Mouse (Mus musculus) limb, embryonic 11.5 days (tissue): ENCODE data around the gene Zfp768. TPM values are rescaled to one million over a fixed set of nuclear protein-coding genes. Genes with fewer than 3 reads are reported as not detected.

Experiments used
- ATAC-seq: fragments of 200-750 bp; cut with Nextera tagmentation; 2 replicates; pipeline ENCODE4 v1.8.0; 2017; ENCODE audit warnings: low read depth; ENCODE audit not compliant: insufficient number of reproducible peaks, low FRiP score, low TSS enrichment
- DNase-seq: peaks from one replicate; pipeline ENCODE4 v3.0.0-alpha.2; 2015; ENCODE audit warnings: low spot score
- H3K27ac ChIP-seq: fragments of 300-500 bp; sonication (generic); replicated peaks from 2 replicates; pipeline ENCODE4 v1.5.1; 2014; ENCODE audit warnings: low read depth, mild to moderate bottlenecking, low read length
- H3K27me3 ChIP-seq: fragments of 300-500 bp; sonication (generic); 2 replicates; pipeline ENCODE4 v1.6.1; 2014; ENCODE audit warnings: mild to moderate bottlenecking, low read length, mixed read lengths; ENCODE audit not compliant: control insufficient read depth, insufficient read depth
- H3K36me3 ChIP-seq: fragments of 300-500 bp; sonication (generic); 2 replicates; pipeline ENCODE4 v1.6.1; 2014; ENCODE audit warnings: mild to moderate bottlenecking, low read length, moderate library complexity, mixed read lengths; ENCODE audit not compliant: control insufficient read depth, insufficient read depth
- H3K4me1 ChIP-seq: fragments of 300-500 bp; sonication (generic); 2 replicates; pipeline ENCODE4 v1.6.1; 2014; ENCODE audit warnings: low read length, mixed read lengths; ENCODE audit not compliant: control insufficient read depth, insufficient read depth
- H3K4me2 ChIP-seq: fragments of 300-500 bp; sonication (generic); 2 replicates; pipeline ENCODE4 v1.6.1; 2014; ENCODE audit warnings: low read depth, mild to moderate bottlenecking, moderate library complexity; ENCODE audit not compliant: severe bottlenecking
- H3K4me3 ChIP-seq: fragments of 300-500 bp; sonication (generic); 2 replicates; pipeline ENCODE4 v1.5.1; 2014; ENCODE audit warnings: low read depth, low read length
- H3K9ac ChIP-seq: fragments of 300-500 bp; sonication (generic); 2 replicates; pipeline ENCODE4 v1.6.1; 2014; ENCODE audit warnings: mild to moderate bottlenecking, low read length
- H3K9me3 ChIP-seq: fragments of 300-500 bp; sonication (generic); 2 replicates; pipeline ENCODE4 v1.6.1; 2016; ENCODE audit warnings: low read length; ENCODE audit not compliant: control insufficient read depth
- WGBS: fragments of 180-500 bp; shearing (Covaris S2); extraction: QIAGEN DNeasy Blood & Tissue Kit; methylation state at CpG from one replicate; pipeline ENCODE4 v1.1.7; 2014; 5-methylcytosine and 5-hydroxymethylcytosine counted together
- polyA plus RNA-seq: library from polyadenylated mRNA; unstranded; fragments of >200 nt; fragmentation: Nextera tagmentation; extraction: Ambion mirVana; gene quantifications from 2 replicates; pipeline ENCODE4 v1.2.1, GENCODE M21; 2014

The Zfp768 gene
- polyA plus RNA-seq, 1 experiment from 2014 or later, result 6.0 TPM

DNA sequence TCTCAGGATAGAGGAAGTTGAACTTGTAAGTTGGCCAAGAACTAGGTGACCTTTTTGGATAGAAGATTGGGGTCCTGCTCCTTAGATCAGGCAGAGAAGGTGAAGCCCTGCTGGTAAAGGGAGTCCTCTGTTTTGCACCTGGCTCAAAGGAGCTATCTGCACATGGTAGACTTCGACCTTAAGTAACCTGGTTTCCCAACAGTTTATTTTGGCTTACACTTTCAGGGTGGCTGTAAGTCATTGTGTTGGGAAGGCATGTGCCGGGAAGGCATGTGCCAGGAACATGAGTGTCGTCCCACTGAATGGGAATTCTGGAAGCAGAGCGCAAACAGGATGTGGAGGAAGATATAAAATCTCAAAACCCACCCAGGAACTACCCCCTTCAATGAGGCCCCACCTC is 9.8 kb downstream of the Zfp768 start:
- Histone ChIP-seq H3K4me3 (no peak overlapping the region), H3K4me2 (no peak overlapping the region), H3K4me1 (no peaks in the 10 kb centered on the region), H3K27me3 (no peaks in the 10 kb centered on the region), H3K9me3 (no peaks in the 10 kb centered on the region), H3K36me3 (no peaks in the 10 kb centered on the region), H3K9ac (no peak overlapping the region), H3K27ac (no peak overlapping the region)
- 91% methylated on average over 4 of the region's 4 CpGs for WGBS
- DNase-seq (no peak), ATAC-seq (no peak)

DNA sequence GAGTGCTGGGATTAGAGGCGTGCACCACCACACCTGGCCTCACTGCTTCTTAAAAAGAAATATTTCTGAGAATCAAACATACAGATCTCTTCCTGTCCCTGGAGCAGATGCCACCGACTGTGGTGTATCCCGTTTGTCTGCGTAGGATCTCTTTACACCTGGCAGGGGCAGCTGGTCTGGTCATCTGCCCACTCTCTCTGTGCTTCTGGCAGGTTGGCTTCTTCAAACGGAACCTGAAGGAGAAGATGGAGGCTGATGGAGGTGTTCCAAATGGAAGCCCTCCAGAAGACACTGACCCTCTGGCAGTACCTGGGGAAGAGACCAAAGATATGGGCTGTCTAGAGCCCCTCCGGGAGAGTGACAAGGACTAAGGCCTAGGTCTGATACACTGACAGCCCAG is 12.1 kb downstream of the Zfp768 start:
- WGBS, result 84% methylated on average over 6 of the region's 6 CpGs
- H3K9ac ChIP-seq, result no peak overlapping the region
- no peak overlapping the region for H3K4me2 ChIP-seq
- H3K9me3 ChIP-seq, result no peaks in the 10 kb centered on the region
- H3K36me3 ChIP-seq, result no peaks in the 10 kb centered on the region
- ATAC-seq, result no peak
- no peak overlapping the region for H3K27ac ChIP-seq
- no peak overlapping the region for H3K4me3 ChIP-seq
- H3K27me3 ChIP-seq, result no peaks in the 10 kb centered on the region
- no peaks in the 10 kb centered on the region for H3K4me1 ChIP-seq
- DNase-seq, result no peak

DNA sequence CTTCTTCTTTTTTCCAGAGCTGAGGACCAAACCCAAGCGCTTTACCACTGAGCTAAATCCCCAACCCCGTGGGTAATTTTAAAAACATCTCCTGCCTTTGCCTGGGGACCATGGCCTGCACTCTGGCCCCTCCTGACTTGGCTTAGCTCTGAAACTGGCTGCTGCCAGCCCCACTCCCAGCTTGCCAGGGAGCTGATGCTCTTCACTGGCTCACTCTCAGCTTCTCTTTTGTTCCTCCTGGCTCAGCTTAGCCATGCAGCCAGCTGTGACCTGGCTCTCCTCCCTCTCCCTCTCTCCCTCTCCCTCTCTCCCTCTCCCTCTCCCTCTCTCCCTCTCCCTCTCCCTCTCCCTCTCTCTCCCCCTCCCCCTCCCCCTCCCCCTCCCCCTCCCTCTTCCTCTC is 18.7 kb downstream of the Zfp768 start:
- no peak overlapping the region for H3K4me3 ChIP-seq
- DNase-seq (no peak), ATAC-seq (no peak)
- H3K27ac ChIP-seq, result no peak overlapping the region
- no peaks in the 10 kb centered on the region for H3K9me3 ChIP-seq
- 42% methylated on average over 2 of the region's 2 CpGs for WGBS
- no peak overlapping the region for H3K4me2 ChIP-seq
- H3K36me3 ChIP-seq, result no peaks in the 10 kb centered on the region
- no peak overlapping the region for H3K9ac ChIP-seq
- no peaks in the 10 kb centered on the region for H3K4me1 ChIP-seq
- no peaks in the 10 kb centered on the region for H3K27me3 ChIP-seq

DNA sequence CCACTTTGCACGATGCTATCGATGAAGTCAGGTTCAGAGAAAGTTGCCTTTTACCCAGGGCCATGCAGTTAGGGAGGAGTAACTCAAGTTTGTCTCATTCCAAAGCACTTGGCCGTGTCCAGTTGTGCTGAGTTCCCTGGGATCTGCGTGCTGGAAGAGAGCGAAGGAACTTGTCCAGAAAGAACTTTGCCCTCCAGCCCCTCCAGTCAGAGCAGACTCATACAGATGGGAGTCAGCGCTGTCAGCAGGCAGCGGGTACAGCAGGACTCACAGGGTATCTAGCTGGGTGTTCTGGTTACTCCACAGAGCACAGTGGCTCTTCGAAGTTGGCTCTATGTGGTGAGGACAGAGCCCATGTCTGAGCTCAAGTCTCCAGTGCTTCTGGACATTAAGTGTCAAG is 19.8 kb downstream of the Zfp768 start:
- no peak for ATAC-seq
- WGBS, result 89% methylated on average over 8 of the region's 8 CpGs

DNA sequence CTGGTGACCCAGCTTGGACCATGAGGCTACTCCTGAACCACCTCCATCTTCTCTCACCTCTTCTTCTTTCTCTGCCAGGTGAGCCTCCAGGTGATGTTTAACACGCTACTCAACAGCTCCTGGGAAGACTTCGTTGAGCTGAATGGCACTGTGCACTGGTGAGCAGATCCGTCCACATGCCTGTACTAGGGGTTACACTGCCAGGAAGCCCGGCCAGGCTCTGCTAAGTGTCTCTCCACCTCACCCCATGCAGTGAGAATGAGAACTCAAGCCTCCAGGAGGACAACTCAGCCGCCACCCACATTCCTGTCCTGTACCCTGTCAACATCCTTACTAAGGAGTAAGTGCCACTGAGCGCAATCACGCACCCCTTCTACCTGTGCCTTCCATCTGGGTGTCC is 20.4 kb downstream of the Zfp768 start:
- Histone ChIP-seq H3K4me3 (no peak overlapping the region), H3K9me3 (no peaks in the 10 kb centered on the region), H3K9ac (no peak overlapping the region), H3K36me3 (no peaks in the 10 kb centered on the region), H3K4me2 (no peak overlapping the region), H3K4me1 (no peaks in the 10 kb centered on the region), H3K27ac (no peak overlapping the region), H3K27me3 (no peaks in the 10 kb centered on the region)
- DNase-seq, result no peak
- ATAC-seq, result no peak
- WGBS, result 96% methylated on average over 7 of the region's 7 CpGs

More for the DNA sequence above, 19.8 kb downstream of the Zfp768 start:
- H3K4me1 ChIP-seq, result no peaks in the 10 kb centered on the region
- H3K27me3 ChIP-seq, result no peaks in the 10 kb centered on the region
- H3K36me3 ChIP-seq, result no peaks in the 10 kb centered on the region
- no peak overlapping the region; the same call in 1 of the 2 replicates for H3K9ac ChIP-seq
- no peak overlapping the region for H3K27ac ChIP-seq
- no peaks in the 10 kb centered on the region for H3K9me3 ChIP-seq
- H3K4me3 ChIP-seq, result no peak overlapping the region
- no peak for DNase-seq
- no peak overlapping the region for H3K4me2 ChIP-seq

DNA sequence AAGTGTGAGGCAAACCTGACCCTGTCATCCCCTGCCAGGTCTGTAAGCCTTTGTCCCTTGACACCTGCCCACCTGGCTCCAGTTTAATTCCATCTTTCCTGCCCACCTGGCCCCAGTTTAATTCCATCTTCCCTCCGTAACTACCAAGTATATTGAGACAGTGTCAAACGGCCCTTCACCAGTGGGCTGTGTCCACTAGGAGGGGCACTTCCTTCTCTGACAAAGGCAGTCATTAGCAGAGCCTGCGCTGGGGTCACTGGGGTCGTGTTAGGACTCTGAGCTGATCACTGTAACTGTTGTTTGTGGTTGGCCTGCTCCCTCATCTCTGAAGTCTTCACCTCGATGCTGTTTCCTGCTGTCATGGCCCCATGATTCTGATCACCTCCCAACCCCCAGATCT is 23.3 kb downstream of the Zfp768 start:
- WGBS, result 42% methylated on average over 5 of the region's 5 CpGs

DNA sequence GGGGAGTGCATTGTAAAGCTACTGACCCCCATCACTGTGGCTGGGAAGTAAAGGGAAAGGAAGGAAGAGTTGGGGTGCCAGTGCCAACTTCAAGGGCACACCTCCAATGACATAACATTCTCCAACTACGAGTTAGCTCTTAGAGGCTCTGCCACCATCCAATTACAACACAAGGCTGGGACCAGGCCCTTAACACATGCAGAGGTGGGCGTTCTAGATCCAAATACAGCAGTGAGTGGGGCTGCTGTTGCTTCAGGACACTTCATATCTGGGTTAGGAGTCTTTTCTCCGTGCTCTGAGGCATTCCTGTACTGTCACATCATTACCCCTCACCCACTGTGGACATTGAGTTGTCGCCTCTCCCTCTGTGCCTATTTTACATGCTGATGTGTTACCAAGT is 24.3 kb downstream of the Zfp768 start:
- no peak overlapping the region for H3K4me3 ChIP-seq
- H3K27me3 ChIP-seq, result no peaks in the 10 kb centered on the region
- no peaks in the 10 kb centered on the region for H3K36me3 ChIP-seq
- ATAC-seq (no peak), DNase-seq (no peak)
- WGBS, result 70% methylated on average over 4 of the region's 4 CpGs
- no peaks in the 10 kb centered on the region for H3K4me1 ChIP-seq
- no peak overlapping the region for H3K4me2 ChIP-seq
- no peaks in the 10 kb centered on the region for H3K9me3 ChIP-seq
- no peak overlapping the region for H3K27ac ChIP-seq
- H3K9ac ChIP-seq, result no peak overlapping the region

More for the DNA sequence above, 23.3 kb downstream of the Zfp768 start:
- no peaks in the 10 kb centered on the region for H3K9me3 ChIP-seq
- H3K27ac ChIP-seq, result no peak overlapping the region
- H3K4me3 ChIP-seq, result no peak overlapping the region
- no peak overlapping the region for H3K9ac ChIP-seq
- H3K4me1 ChIP-seq, result no peaks in the 10 kb centered on the region
- no peak for ATAC-seq
- no peak overlapping the region for H3K4me2 ChIP-seq
- H3K36me3 ChIP-seq, result no peaks in the 10 kb centered on the region
- peak; percentile 43 for DNase-seq
- H3K27me3 ChIP-seq, result no peaks in the 10 kb centered on the region

DNA sequence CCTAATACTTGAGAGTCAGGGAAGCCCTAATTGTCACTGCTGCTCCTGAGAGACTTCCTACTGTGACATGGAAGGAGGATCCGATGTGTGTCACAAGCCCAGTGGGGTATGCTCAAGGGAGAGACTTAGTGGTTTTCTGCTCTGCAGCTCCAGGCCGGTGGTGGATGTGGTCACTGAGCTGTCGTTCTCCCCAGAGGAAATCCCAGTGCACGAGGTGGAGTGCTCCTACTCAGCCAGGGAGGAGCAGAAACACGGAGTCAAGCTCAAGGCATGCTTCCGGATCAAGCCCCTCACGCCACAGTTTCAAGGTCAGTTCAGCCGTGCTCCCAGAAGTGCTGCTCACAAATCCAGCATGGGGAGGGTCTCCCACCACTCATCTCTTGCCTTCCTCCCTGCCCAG is 31.5 kb downstream of the Zfp768 start:
- 49% methylated on average over 8 of the region's 8 CpGs for WGBS
- H3K27ac ChIP-seq, result no peak overlapping the region
- no peak for ATAC-seq

DNA sequence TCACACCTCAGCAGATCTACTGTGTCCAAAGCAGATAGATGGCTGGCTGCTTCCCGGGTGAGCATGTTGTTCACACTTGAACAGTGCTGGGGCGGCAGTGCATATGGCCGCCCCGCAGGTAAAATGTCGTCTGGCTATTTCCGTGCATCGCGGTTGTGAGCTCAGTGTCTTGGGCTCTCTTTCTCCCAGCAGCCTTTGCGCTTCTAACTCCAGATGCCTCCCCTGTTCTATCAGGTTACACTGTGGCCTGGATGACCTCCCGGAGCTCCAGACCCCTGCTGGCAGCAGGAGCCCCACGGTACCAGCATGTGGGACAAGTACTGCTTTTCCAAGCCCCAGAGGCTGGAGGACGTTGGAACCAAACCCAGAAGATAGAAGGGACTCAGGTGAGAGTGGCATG is 35.4 kb downstream of the Zfp768 start:
- no peak for DNase-seq

More for the DNA sequence above, 31.5 kb downstream of the Zfp768 start:
- no peak overlapping the region for H3K4me3 ChIP-seq
- H3K9ac ChIP-seq, result no peak overlapping the region
- no peaks in the 10 kb centered on the region for H3K4me1 ChIP-seq
- no peak for DNase-seq
- no peaks in the 10 kb centered on the region for H3K27me3 ChIP-seq
- H3K36me3 ChIP-seq, result no peaks in the 10 kb centered on the region
- no peak overlapping the region for H3K4me2 ChIP-seq
- no peaks in the 10 kb centered on the region for H3K9me3 ChIP-seq

More for the DNA sequence above, 35.4 kb downstream of the Zfp768 start:
- Histone ChIP-seq H3K4me1 (no peaks in the 10 kb centered on the region), H3K9ac (no peak overlapping the region), H3K4me2 (no peak overlapping the region), H3K36me3 (no peaks in the 10 kb centered on the region), H3K4me3 (no peak overlapping the region), H3K27me3 (no peaks in the 10 kb centered on the region), H3K9me3 (no peaks in the 10 kb centered on the region), H3K27ac (no peak overlapping the region)
- ATAC-seq, result no peak
- 66% methylated on average over 12 of the region's 12 CpGs for WGBS
